Mouse (Mus musculus): ENCODE measurements around the gene Ext2. TPM values are rescaled to one million over a fixed set of nuclear protein-coding genes. Genes with fewer than 3 reads are reported as not detected.

The Ext2 gene
- total RNA-seq, 2 experiments from 2014 or later: 55.5 to 58.1 TPM

- intact Hi-C loops (cut with DNase I): loop anchor here (5.0 kb wide), 1 partner anchor 120 kb away; no protein-coding TSS in a partner anchor
- DNase-seq (ENCODE audit: extremely low spot score in 1 of 2, low spot score in 2 of 2): no peak
Measured at GRCm38 (mm10) chr2:93782156-93782555, 40.2 kb downstream of the Ext2 start.

GRCm38 (mm10) chr2:93780528-93780927, 41.8 kb downstream of the Ext2 start:
- intact Hi-C loops (cut with DNase I): loop anchor here (5.0 kb wide), 1 partner anchor 118 kb away; no protein-coding TSS in a partner anchor
- DNase-seq (ENCODE audit: extremely low spot score in 1 of 2, low spot score in 2 of 2): no peak

DNA sequence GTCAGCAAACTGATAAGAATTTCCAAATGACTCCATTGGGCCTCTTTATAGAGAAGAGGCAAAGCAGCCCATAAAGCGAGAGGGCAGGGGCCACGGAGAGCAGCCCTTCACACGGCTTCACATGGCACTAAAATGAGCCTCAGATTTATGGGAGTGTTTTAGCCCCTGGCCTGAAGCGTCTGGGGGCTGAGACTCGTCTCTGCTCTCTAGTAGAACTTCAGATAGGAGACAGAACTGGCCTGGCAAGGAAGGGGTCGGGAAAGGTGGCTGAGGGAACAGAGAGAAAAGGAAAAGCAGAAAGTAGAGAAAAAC, 42.5 kb downstream of the Ext2 start:
- intact Hi-C loops (cut with DNase I): loop anchor here (5.0 kb wide), 1 partner anchor 118 kb away; no protein-coding TSS in a partner anchor
- no peak for DNase-seq (ENCODE audit: extremely low spot score in 1 of 2, low spot score in 2 of 2)

- intact Hi-C loops (cut with DNase I): no loop called here
- no peak for DNase-seq (ENCODE audit: extremely low spot score in 1 of 2, low spot score in 2 of 2)
Measured at GRCm38 (mm10) chr2:93779081-93779896, 43.1 kb downstream of the Ext2 start.

GRCm38 (mm10) chr2:93778616-93779015, 43.8 kb downstream of the Ext2 start:
- DNase-seq (ENCODE audit: extremely low spot score in 1 of 2, low spot score in 2 of 2): no peak
- intact Hi-C loops (cut with DNase I): no loop called here

DNA sequence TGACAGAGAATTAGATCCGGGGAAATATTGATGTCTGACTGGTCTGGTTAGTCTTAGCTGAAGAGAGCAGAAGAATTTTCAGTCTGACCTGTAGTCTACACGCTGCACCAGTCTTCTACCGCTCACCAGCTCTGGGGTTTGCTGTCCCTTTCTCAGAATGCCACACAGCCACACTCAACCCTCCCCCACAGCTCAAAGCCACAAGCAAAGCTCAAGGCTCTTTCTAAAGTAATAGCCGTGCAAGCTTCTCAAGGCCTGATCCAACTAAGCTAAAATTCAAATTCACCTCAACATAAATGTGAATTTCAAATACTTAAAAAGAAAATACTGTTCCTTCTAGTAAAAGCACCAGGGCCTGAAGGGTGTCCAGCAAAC, 45.3 kb downstream of the Ext2 start:
- DNase-seq (ENCODE audit: extremely low spot score in 1 of 2, low spot score in 2 of 2): no peak
- intact Hi-C loops (cut with DNase I): no loop called here

DNA sequence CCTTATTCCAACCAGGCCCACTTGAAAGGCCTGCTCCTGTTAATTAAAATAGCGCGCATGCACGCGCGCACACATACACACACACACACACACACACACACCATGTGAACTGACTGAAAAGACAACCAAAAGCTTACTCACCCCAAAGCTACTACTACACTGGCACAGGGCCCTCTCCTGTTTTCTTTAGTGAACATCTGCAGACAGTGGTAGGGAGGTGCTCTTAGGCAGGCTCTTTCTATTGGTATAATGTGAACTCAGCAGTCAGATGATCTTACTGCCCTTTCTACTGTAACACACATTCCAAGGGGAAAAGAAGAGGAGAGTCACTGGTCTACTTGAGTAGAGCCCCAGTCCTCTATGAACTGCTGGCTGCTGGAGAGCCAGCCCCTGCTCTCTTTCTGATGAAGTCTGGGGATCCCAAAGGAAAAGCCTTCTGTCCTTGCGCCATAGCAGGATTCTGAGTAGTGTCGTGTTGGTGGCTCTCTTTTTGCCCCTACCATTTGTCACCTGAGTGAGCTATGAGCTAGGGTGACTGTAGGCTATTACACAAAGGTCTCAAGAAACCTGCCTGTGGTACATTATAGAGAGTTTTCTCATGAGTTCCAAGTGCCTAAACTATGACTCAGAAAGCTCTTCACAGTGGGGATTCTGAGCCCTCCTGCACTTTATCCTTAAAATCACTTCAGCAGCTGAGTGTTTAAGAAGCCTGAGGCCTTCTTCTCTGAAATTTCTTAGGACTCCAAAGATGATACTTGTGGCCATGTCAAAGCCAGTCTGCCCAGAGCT, 45.9 kb downstream of the Ext2 start:
- intact Hi-C loops (cut with DNase I): no loop called here
- DNase-seq (ENCODE audit: extremely low spot score in 1 of 2, low spot score in 2 of 2): no peak

DNA sequence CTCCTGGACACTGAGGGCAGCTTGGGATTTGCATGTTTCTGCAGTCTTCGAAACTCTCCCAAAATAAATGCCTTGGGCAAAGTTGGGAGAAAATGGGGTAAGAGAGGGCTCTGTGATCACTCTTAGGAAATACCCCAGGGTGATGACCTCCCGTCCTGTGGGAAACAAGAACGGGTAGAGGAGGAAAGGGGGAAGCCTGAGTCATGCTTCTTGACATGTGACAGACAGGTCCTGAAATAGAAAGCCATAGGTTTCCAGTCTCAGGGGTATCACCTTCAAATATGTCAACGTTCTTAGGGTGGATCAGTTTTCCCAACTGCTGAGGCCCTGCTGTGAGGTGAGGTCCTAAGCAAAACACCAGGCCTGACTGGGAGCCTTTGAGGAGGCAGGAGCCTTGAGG, 46.9 kb downstream of the Ext2 start:
- DNase-seq (ENCODE audit: extremely low spot score in 1 of 2, low spot score in 2 of 2): no peak
- intact Hi-C loops (cut with DNase I): no loop called here

DNA sequence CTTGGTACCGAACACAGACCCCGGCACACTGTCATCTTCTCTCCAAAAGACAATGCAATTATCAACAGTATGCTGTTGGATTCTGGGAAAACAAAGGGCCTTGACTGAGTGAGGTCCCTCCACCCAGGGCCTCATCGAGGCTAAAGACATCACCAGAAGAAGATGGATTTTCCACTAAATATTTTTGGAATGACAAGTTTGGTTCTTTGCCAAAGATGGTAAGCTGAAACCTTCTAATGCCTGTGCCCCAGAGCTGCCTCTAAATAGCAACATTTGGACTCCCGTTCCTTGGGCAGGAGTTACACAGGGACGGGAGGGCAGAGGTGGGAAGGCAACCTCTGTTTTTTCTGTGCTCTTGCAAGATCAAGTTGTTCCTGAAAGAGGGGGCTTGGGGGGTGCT, 47.4 kb downstream of the Ext2 start:
- intact Hi-C loops (cut with DNase I): no loop called here
- no peak for DNase-seq (ENCODE audit: extremely low spot score in 1 of 2, low spot score in 2 of 2)

- intact Hi-C loops (cut with DNase I): no loop called here
- no peak for DNase-seq (ENCODE audit: extremely low spot score in 1 of 2, low spot score in 2 of 2)
Measured at GRCm38 (mm10) chr2:93772765-93773085, 49.6 kb downstream of the Ext2 start.

DNA sequence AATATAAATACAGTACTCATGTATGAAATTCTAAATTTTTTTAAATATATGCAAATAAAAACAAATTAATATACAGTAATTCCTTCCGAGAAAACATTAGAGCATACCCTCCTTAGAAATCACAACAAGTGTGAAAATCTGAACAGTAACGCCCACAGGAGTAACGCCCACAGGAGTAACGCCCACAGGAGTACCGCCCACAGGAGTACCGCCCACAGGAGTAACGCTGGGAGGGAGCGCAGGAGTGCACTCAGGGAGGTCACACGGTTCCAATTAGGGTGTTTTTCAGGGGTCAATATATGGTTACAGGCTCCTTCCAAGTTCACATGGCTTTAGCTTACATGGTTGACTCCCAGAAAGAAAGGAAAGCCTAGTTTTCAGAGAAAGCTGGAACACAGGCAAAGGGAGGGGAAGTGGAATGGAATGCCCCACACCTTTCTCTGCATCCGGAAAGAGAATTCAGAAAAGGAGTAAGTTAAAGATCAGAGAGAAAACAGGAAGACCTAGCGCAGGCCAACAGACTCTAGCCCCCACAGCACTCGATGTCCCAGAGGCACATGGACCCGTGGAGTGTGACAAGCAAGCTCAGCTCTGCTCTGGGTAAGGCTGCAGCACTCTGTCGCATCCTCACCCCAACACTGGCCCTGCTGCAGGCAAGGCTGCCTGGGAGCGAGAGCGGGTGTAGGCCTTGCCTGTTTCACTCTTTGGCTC, 50.2 kb downstream of the Ext2 start:
- intact Hi-C loops (cut with DNase I): no loop called here
- DNase-seq (ENCODE audit: extremely low spot score in 1 of 2, low spot score in 2 of 2): no peak

- intact Hi-C loops (cut with DNase I): no loop called here
- DNase-seq (ENCODE audit: extremely low spot score in 1 of 2, low spot score in 2 of 2): no peak
Measured at GRCm38 (mm10) chr2:93770895-93771294, 51.5 kb downstream of the Ext2 start.

DNA sequence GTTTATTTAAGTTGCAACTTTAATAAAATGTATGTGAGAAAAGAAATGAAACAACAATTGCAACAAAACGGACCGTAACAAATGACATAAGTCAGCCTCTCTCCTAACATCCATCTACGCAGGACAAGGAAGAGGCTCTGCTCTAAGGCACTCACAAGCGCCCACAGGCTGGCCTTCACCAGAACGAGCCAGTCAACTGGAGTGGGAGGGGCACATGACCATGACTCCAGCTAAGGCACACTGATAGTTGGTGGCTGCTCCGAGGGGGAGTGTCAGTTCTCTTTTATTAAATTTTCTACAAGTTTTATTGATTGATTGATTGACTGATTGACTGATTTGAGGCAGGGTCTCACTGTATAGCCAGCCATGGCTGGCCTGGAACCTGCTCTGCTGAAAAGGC, 52.5 kb downstream of the Ext2 start:
- DNase-seq (ENCODE audit: extremely low spot score in 1 of 2, low spot score in 2 of 2): no peak
- intact Hi-C loops (cut with DNase I): no loop called here

GRCm38 (mm10) chr2:93765721-93766120, 56.6 kb downstream of the Ext2 start:
- intact Hi-C loops (cut with DNase I): no loop called here
- no peak for DNase-seq (ENCODE audit: extremely low spot score in 1 of 2, low spot score in 2 of 2)

DNA sequence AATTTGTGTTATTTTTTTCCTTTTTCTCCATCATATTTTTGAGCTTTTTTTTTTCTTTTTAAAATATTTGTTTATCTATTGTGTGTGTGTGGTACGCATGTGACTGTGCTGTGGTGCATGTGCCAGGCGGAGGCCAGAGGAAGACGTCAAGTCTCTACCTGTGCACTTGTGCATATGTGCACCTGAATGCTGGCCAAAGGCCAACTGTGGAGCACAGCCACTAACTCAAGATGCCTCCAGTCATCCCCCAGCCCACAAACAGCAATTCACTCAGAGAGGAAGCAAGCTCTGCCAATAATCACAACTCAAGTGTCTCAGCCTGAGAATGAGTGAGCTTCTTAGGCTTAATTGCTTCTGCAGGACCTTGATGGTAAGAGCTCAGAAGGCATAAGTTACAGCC, 58.2 kb downstream of the Ext2 start:
- no peak for DNase-seq (ENCODE audit: extremely low spot score in 1 of 2, low spot score in 2 of 2)
- intact Hi-C loops (cut with DNase I): no loop called here

GRCm38 (mm10) chr2:93760389-93760788, 62.0 kb downstream of the Ext2 start:
- intact Hi-C loops (cut with DNase I): no loop called here
- DNase-seq (ENCODE audit: extremely low spot score in 1 of 2, low spot score in 2 of 2): no peak

GRCm38 (mm10) chr2:93759173-93759572, 63.2 kb downstream of the Ext2 start:
- intact Hi-C loops (cut with DNase I): no loop called here
- DNase-seq (ENCODE audit: extremely low spot score in 1 of 2, low spot score in 2 of 2): no peak

- DNase-seq (ENCODE audit: extremely low spot score in 1 of 2, low spot score in 2 of 2): no peak
Measured at GRCm38 (mm10) chr2:93758298-93758697, 64.1 kb downstream of the Ext2 start.

DNA sequence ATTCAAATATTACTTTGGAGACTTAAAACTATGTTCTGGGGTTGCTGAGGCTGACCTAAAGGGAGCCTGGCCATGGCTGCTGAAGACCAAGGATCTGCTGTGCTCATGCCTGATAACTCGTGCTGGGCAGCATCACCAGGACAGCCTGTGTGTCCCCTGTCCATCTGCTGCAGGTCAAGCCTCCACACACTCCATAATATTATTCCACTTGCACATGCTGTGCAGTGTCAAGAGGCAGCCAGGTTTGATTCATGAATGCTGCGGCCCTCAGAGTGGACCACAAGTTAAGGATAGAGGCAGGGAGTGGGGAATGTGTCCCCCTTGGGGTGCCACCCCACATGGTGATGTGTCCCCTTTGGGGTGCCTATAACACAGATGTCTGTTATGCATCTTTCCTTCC, 68.0 kb downstream of the Ext2 start:
- no peak for DNase-seq (ENCODE audit: extremely low spot score in 1 of 2, low spot score in 2 of 2)
- intact Hi-C loops (cut with DNase I): no loop called here

More at GRCm38 (mm10) chr2:93758298-93758697, 64.1 kb downstream of the Ext2 start:
- intact Hi-C loops (cut with DNase I): no loop called here

Data from left cerebral cortex, postnatal 10 days (tissue).